Mouse (Mus musculus): ENCODE results near the gene Efcab2.

- TF ChIP-seq CTCF (conservative IDR thresholded peaks at IDR 0.05; ENCODE audit: low read length) (no peak), POU5F1 (IDR thresholded peaks at IDR 0.05; ENCODE audit: borderline replicate concordance, low read length) (no peak), NANOG (IDR thresholded peaks at IDR 0.05; ENCODE audit: borderline replicate concordance, low read length) (no peak)
Measured at GRCm38 (mm10) chr1:178455120-178455519, 49.2 kb downstream of the Efcab2 start.
